Mouse (Mus musculus) effector memory CD4-positive, alpha-beta T cell, adult 5 months (primary cell): ENCODE results near the gene Rnf151. TPM values are rescaled to one million over a fixed set of nuclear protein-coding genes. Genes with fewer than 3 reads are reported as not detected.

ENCODE experiments used
- polyA plus RNA-seq: library from polyadenylated mRNA; unstranded; fragments of 100-300 nt; shearing (Covaris generic); gene quantifications from one replicate; pipeline ENCODE4 v1.2.1, GENCODE M21; 2017

Rnf151 gene
- not detected for polyA plus RNA-seq

DNA sequence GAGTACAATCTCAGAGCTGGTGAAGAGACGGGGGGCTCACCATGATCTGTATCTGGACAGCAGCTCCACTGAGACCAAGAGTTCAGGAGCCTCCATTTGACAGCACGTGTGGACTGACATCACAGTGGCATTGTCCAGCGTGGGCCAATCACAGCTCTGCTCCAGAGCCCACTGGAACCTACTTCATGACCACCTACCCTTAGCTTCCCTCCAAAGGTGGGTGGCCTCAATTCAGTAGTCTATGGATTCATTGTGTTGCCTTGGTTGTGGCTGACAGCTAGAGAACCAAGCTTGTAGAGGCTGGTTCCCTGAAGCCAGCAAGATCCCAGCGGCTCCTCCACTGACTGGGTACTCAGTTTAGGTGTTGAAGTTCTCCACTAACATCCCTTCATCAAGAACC lies at the start of gene Rnf151, which contains the start of gene Rps2:
Gene Rnf151, minus strand, starts transcription at position 121 of the 400 bp plus-strand sequence.
Gene Rps2, plus strand, starts transcription at position 174 of the 400 bp plus-strand sequence.

GRCm38 (mm10) chr17:24752415-24753394 lies 34.8 kb upstream of the Rnf151 start, which contains the start of gene Hs3st6:
Gene Hs3st6, plus strand, starts transcription at chr17:24752988.

GRCm38 (mm10) chr17:24736330-24737051 lies 18.6 kb upstream of the Rnf151 start, which contains the start of gene Msrb1:
Gene Msrb1, plus strand, starts transcription at chr17:24736642.

DNA sequence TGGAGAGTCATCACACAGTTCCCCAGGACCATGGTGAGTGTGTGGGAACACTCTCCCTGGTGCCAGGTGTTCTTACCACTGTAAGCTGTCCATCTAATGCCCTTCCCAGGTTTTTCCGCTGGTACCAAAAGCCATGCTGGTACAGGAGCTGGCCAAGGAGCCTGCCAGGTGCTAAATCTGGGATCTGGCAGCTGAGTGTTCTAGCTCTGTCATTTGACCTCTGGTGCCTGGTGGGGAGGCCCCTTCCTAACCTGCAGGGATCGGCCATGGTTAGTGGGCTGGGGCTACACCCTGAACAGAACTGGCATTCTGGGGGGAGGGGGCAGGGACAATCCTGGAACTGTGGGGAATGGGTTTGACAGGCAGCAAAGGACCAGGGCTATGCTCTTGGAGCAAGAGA lies 9.8 kb upstream of the Rnf151 start, which contains the start of gene Rpl3l:
Gene Rpl3l, plus strand, starts transcription at position 203 of the 400 bp plus-strand sequence.

GRCm38 (mm10) chr17:24724184-24724583 lies 6.3 kb upstream of the Rnf151 start, which contains the start of gene Ndufb10:
Gene Ndufb10, minus strand, starts transcription at chr17:24724478.

DNA sequence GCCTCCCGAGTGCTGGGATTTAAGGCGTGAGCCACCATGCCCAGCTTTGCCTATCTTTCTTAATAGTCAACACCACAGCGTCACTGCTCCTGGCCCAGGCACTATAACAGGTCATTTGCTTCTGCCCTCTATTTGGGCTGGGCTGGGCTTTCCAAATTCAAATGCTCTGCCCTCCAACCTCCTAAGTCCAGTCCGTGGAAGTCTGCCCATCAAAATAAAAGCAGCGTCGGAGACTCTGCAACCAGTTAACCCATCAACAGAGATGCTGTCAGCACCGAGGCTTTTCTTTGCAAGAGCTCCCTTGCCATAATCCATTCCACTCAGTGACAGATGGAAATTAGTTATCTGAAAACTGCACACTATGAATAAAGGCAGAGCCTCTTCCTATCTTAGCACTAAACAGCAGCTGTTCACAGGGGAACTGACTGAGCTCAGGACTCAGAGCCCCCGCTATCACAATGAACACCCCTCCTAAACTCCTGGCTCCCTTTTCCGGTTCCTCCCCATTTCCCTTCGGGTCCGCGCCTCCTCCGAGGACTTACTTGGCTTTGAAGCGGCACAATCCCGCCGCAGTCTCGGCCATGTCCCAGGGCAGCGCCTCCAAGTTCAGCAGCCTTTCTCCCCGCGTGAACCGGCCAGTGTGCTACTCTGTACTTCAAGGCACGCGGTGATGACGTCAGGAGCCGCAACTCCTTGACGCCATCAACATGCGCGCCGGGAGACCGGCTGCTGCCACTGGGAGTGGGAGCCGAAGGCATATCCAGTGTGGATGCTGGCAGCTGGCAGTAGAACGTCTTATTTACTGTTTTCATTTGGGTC lies 10.7 kb downstream of the Rnf151 start, which contains the start of gene Tbl3:
Gene Tbl3, minus strand, starts transcription at position 679 of the 819 bp plus-strand sequence.

DNA sequence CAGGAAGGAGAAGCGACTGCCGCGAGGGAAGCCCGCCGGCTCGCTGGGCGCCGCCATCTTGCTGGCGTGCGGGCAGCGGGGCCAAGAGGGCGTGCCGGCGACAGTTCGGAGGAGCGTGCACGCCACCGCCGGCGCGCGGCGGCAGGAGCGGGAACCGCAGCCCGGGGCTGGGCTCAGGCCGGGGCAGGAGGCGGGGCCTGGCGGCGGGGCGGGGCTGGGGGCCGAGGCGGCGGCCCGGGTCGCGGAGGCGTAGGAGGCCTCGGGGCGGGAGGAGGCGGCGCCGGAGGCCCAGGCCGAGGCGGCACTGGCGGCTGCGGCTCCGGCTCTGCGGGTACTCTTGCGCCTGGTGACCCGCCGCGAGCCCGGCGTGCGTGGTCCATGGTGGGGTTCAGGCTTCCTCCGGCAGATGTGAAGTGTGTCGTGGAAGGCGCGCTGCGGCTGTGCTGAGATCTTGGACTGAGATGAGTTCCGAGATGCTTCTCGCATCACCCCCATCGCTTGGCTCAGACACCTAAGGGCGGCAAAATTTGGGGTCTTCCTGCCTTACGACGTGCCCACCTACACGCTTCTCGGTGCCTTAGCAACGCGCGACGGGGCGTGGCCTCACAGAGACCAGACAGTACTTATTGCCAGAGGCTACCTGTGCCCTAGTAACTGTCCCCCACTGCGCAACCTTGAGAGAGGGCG lies 21.7 kb downstream of the Rnf151 start, which contains the start of the genes Gfer and Noxo1:
Gene Gfer, minus strand, starts transcription at position 146 of the 687 bp plus-strand sequence.
Gene Noxo1, plus strand, starts transcription at position 224 of the 687 bp plus-strand sequence.

DNA sequence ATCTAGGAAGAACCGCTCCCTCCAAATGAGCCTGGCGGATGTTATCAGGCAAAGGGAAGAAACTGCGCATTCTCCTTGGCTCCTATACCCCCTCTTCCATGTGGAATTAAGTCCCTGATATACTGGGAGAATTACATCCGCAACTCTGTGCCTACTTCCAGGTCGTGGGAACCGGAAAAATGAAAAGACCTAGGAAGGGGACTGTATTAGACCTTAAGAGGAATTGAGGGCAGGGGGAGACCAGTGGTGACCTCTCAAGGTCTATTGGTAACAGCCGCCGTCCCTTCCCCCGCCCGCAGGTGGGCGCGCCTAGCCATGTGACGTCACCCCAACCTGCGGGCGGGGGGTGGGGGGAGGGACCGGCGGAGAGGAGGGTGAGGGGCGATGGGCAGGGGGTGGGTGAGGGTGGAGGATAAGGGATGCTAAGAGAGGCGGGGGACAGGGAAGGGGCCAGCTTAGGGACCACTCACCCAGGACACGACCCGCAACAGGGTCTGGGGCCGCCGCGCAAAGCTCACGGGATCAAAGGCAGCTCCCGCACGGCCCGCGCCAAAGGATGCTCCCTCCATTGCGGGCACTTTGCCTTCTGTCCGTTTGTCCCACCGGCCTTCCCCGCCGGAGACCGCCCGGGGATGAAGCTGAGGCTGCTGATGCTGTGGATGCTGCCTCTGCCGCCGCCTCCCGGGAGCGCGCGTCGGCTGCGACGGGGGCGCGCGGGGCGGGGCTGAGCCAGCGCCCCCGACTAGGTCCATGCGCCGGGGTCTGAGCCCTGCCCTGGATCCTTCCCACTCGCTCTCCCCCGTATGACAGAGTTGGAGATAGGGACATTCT lies 28.4 kb downstream of the Rnf151 start, which contains the start of gene Syngr3:
Gene Syngr3, minus strand, starts transcription at position 705 of the 831 bp plus-strand sequence.

DNA sequence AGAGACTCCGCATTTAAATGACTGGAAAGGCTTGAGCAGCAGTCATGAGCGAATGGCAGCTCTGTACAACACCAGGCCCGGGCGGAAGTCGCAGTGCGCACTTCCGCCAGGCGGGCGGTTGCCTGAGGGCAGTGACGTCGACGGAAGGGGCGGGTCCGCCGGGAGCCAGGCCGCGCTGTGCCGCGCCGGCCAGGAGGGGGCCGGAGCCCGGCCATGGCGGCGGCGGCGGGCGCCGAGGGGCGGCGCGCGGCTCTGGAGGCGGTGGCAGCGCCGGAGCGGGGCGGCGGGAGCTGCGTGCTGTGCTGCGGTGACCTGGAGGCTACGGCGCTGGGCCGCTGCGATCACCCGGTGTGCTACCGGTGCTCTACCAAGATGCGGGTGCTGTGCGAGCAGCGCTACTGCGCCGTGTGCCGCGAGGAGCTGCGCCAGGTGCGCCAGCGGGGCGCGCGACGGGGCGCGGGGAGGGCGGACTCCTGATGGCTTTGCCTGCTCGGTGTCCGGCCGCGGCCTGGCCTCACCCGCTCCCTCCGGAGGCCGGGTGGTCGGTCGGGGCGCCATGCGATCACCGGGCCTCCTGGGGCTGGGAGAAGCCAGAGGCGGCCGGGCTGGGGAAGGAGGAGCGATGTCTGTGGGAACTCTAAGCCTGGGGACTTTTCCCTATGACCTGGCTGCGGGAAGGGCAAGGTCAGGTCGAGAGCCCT lies 48.2 kb downstream of the Rnf151 start, which contains the start of gene Zfp598:
Gene Zfp598, plus strand, starts transcription at position 143 of the 701 bp plus-strand sequence.

Other genes with a start within 250 kb of the Rnf151 start
- 99.5 TPM for gene E4f1, start 247.8 kb downstream of the Rnf151 start, polyA plus RNA-seq
- gene Pgp, start 247.7 kb downstream of the Rnf151 start, polyA plus RNA-seq, result 15.6 TPM
- not detected for gene Bricd5, start 244.2 kb downstream of the Rnf151 start, polyA plus RNA-seq
- gene Mlst8, start 239.0 kb downstream of the Rnf151 start, polyA plus RNA-seq, result 13.8 TPM
- 0.22 TPM for gene Caskin1, start 229.5 kb downstream of the Rnf151 start, polyA plus RNA-seq
- 67.3 TPM for gene Traf7, start 190.1 kb downstream of the Rnf151 start, polyA plus RNA-seq
- gene Rab26, start 183.9 kb downstream of the Rnf151 start, polyA plus RNA-seq, result 2.9 TPM
- 51.9 TPM for gene Pkd1, start 168.2 kb downstream of the Rnf151 start, polyA plus RNA-seq
- gene Tsc2, start 85.4 kb downstream of the Rnf151 start, polyA plus RNA-seq, result 34.7 TPM
- 2.6 TPM for gene Nthl1, start 85.4 kb downstream of the Rnf151 start, polyA plus RNA-seq
- 0.34 TPM for gene Slc9a3r2, start 67.7 kb downstream of the Rnf151 start, polyA plus RNA-seq
- not detected for gene Npw, start 59.6 kb downstream of the Rnf151 start, polyA plus RNA-seq
- 20.9 TPM for gene Zfp598, start 48.4 kb downstream of the Rnf151 start, polyA plus RNA-seq
- 0.34 TPM for gene Syngr3, start 28.1 kb downstream of the Rnf151 start, polyA plus RNA-seq
- gene Gfer, start 21.9 kb downstream of the Rnf151 start, polyA plus RNA-seq, result 30.1 TPM
- gene Noxo1, start 21.8 kb downstream of the Rnf151 start, polyA plus RNA-seq, result 1.4 TPM
- 40.1 TPM for gene Tbl3, start 10.4 kb downstream of the Rnf151 start, polyA plus RNA-seq
- gene Rps2, start 53 bp upstream of the Rnf151 start, polyA plus RNA-seq, result 937 TPM
- gene Ndufb10, start 6.4 kb upstream of the Rnf151 start, polyA plus RNA-seq, result 131 TPM
- not detected for gene Rpl3l, start 9.8 kb upstream of the Rnf151 start, polyA plus RNA-seq
- gene Msrb1, start 18.6 kb upstream of the Rnf151 start, polyA plus RNA-seq, result 8.5 TPM
- not detected for gene Hs3st6, start 34.9 kb upstream of the Rnf151 start, polyA plus RNA-seq
- not detected for gene Meiob, start 86.2 kb upstream of the Rnf151 start, polyA plus RNA-seq
- gene Hagh, start 122.1 kb upstream of the Rnf151 start, polyA plus RNA-seq, result 37.5 TPM
- 0.34 TPM for gene Fahd1, start 132.3 kb upstream of the Rnf151 start, polyA plus RNA-seq
- gene Igfals, start 147.9 kb upstream of the Rnf151 start, polyA plus RNA-seq, result not detected
- gene Nubp2, start 168.3 kb upstream of the Rnf151 start, polyA plus RNA-seq, result 57.2 TPM
- gene Spsb3, start 168.6 kb upstream of the Rnf151 start, polyA plus RNA-seq, result 61.2 TPM
- gene Eme2, start 177.0 kb upstream of the Rnf151 start, polyA plus RNA-seq, result 35.7 TPM
- gene Mrps34, start 177.1 kb upstream of the Rnf151 start, polyA plus RNA-seq, result 43.8 TPM
- 27.5 TPM for gene Nme3, start 178.4 kb upstream of the Rnf151 start, polyA plus RNA-seq
- gene Mapk8ip3, start 218.9 kb upstream of the Rnf151 start, polyA plus RNA-seq, result 56.1 TPM
- gene Jpt2, start 242.6 kb upstream of the Rnf151 start, polyA plus RNA-seq, result 20.1 TPM